Mouse (Mus musculus): ENCODE results near the gene Gm20388.
A peak's percentile ranks its signal among the peaks of the same experiment; 100 is the strongest.

Gm20388 gene

DNA sequence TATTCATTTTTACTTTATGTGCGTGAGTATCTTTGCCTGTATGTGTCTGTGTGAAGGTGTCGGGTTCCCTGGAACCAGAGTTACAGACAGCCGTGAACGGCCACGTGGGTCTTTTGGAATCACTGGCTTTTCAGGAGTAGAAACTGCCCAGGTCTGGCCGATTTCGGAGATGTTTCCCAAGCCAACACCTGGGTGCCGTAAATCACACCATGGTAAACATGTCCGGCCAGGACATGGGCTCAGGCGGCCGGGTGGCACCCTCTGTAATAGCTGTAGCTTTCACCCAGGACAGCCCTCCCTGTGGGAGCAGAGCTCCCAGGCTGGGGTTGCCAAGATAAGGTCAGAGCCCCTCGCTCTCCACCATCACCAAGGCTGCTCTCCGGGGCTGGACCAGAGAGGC is 974.2 kb downstream of the Gm20388 start:
- DNase-seq, result peak; percentile 50

DNA sequence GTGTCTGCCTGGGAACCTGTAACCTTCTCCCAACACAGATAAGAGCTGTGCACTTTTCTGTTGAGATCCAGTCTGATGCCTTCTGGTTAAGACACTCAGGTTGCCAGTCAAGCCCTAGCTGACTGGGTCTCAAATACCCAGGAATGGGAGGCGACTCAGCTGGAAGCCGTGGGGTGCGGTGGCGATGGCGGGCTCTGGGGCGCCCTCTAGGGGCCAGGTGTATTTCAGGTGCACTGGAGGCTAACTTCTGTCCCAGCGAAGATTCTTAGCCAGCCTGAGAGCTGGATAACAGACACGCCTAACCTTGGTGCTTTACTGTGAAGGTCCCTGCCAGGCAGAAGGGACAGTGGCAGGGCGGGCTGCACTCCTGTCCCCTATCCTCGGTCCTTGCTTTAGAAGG is 976.6 kb downstream of the Gm20388 start:
- no peak for DNase-seq

DNA sequence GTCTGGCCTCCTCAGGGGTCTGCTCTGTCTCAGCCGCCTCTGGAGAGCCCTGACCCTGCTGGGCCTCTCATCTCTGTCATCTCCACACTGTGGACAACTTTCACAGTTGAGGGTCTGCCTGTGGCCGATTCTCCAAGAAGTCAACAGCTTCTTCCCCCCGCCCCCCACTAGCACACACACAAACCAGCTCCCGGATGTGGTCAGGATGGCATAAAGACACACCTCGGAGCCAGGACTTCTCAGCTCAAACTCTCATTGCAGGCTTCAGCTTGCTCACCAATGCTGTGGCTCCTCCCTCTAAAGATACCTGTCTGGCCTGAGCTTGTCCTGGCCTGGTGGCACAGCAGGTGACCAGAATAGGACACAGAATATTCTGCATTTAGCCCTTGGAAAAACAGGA is 977.4 kb downstream of the Gm20388 start:
- no peak for DNase-seq

DNA sequence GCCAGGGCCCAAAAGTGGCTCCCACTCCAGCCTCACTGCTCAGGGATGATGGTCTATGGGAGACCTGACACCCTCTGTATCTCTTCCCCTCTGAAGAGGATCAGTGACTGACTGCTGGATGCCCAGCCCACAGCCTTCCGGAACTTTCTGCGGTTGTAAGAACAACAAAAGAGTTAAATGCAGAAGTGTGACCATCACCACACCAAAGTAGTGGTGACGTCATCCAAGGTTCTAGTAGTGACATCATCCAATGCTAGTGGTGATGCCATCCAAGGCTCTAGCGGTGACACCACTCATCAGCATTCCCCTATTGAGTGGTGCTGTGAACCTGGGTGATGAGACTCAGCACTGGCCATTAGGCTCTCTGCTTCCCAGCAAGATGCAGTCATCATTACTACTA is 978.5 kb downstream of the Gm20388 start:
- no peak for DNase-seq

DNA sequence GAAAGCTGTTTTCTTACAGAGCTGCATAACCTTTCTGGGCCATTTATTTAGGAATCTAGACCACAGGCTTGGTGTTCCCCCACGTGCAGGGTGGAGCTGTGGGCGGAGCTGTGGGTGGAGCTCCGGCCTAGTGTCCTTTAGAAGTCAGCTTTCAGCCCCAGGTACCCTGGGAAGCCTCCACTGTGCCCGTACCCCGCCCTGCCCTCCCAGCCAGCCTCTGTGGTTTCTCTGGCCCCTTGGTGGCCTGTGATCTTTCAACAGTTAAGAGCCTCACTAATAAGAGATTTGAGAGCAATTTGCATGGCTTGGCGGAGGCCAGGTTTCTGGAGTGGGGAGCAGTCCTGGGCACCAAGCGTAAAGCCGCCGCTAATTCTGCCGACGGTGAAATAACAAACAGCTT is 979.4 kb downstream of the Gm20388 start:
- peak; percentile 52 for DNase-seq

DNA sequence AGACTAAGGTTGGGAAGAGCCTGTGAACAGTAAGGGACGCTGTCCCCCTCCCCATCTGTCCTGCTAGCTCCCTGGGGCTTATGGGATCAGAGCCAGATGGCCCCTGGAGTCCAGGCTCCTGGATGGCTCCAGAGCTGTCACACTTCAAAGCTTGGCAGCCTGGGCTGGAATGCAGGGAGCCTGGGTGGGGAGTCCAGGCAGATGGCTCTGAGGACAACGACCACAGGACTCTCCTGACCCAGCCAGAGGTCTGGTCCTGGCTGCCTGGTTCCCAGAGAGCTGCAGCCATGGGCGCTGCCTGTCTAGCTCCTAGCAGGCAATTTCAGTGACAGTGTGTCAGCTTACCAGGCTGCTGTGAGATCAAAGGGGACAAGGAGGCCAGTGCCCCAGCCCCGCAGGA is 984.4 kb downstream of the Gm20388 start:
- DNase-seq, result peak; percentile 34

DNA sequence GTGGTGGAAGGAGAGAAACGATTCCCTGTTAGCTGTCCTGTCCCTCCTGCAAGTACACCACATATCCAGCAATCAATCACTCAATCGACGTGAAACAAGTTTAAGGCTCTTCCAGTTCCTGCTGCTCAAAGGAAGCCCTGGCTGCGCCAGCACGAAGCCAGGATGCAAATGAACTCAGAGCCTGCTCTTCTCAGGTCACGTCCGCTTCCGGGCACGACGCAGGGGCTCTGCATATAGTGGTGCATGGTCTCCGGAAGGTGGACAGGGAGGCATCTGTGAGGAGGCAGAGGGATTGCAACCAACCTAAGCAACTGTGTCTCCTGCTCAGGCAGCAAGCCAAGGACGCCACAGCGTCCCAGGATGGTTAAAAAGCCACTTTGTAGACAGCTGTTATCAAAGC is 985.0 kb downstream of the Gm20388 start:
- peak; percentile 60 for DNase-seq

DNA sequence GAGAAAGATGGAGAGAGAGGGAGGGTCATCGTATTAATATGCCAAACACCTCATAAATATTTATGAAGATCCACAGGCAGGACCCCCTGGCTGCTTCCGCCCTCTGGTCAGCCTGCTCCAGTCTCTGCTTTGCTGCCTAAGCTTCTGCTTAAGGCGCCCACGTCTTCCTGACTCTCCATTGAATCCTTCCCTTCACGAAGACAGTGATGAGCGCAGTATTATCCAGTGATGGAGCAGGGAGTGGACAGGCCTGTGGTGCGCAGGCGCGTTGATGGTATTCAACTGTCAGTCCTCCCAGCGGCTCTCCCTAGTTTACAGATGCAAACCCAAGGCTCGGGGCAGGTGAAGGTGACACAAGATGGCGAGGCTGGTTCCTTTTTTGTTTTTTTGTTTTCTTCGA is 985.6 kb downstream of the Gm20388 start:
- DNase-seq, result peak; percentile 30

DNA sequence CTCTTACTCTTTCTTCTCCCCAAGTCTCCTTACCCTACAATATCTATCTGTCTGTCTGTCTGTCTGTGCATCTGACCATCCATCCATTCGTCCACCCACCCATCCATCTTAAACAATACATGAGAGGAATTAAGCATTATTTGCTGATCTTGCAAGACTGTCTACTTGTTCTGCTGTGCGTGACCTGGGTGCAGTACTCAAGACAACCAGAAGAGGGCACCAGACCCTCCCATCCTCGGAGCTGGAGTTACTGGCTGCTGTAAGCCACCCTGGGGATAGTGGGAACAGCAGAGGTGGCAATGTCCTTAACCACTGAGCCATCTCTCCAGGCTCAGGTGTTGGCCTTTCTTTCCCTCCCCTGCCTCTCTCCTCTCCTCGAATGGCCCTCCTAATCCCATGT is 987.4 kb downstream of the Gm20388 start:
- peak; percentile 49 for DNase-seq

DNA sequence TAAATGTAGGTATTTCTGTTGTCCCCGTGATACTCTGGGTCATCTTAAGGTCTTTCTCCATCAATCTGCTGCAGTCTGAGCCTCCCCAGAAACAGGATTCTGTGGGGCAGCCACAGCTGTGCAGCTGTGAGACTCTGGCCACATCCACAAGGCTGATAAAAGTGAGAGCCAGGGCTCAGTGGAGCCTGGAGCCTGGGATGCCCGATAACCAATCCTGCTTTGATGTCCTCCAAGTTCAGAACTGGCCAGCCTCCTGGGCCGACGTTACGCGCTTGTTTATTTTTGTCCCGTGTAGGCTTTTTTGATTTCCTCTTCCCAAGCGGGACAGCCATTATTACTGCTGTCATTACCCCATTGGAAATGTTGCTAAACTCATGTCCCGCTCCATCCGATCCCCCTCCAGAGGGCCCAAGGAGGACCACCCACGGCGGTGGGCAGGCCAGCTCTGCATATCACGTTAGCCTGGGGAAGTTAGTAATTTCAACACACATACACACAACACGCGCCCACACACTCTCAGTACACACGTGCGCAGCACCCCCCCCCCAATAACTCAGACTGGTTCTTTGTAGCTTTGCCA is 988.3 kb downstream of the Gm20388 start:
- DNase-seq, result peak; percentile 44

DNA sequence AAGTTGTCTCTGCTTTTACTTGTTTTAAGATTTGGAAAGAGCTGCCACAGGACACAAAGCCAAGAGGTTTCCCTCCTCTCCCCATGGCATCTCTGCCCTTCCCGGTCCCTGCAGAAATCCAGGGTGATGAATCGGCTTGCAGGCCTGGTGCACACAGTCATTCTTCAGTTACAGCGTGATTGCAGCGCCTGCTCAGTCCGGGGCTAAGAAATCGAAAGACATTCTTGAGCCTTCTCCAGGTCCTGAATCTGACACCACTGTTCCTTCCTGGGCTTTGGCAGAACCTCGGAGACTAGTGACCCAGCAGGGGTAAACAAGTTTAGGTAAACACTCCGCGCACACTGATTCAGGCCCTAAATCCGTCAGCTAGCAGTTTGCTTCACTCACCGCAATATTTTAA is 991.7 kb downstream of the Gm20388 start:
- DNase-seq, result no peak

DNA sequence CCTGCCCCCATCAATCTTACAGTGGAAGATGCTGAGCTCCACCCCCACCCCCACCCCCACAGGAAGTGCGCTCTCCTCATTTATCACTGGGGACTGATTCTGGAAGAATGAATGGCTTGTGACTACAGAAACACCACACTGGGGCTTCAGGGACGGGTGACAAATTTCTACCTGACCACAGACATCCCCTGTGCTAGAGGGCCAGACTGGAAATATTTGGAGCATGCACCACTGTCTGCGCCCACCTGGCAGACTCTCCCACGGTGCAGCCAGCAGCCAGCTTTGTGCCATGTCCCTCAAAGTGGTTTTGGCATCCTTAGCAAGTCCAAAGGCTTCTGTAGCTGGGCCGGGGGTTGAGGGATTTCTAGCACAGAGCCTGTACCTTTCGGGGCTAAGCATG is 997.0 kb downstream of the Gm20388 start:
- DNase-seq, result no peak

DNA sequence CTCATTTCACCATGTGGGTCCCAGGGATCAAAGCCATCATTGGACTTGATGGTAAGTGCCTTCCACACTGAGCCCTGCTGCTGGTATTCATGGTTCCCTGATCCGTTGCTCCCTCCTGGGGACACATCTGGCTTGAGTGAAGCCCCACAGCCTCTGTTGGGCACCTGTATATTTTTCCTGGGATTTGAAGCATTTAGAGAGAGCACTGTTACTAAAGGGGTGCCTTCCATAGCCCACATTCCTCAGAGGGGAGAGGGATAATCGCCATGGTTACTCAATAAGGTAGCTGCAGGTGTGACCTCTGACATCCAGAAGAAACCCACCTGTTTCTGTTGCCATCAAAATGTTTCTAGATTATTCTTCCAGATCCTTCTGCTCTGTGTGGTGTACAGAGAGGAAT is 1000.3 kb downstream of the Gm20388 start:
- DNase-seq, result no peak

DNA sequence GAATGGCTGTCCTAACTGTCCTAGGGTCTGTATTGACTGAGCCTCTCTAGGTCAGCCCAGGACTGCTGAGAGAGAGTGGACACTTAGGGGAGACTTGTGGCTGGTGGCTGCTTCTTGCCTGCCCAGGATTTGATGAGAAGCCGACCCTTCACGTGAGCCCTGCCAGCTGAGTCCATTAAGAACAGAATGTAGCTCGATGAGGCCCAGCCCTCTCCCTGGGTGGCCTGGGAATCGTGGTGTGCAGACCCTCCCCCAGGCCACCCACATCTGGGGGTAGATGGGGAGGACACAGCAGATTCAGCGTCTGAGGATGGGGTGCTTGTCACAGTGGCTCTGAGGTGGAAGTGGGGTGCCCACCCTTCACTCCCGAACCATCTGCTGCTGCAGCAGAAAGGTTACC is 1001.8 kb downstream of the Gm20388 start:
- peak; percentile 39 for DNase-seq

DNA sequence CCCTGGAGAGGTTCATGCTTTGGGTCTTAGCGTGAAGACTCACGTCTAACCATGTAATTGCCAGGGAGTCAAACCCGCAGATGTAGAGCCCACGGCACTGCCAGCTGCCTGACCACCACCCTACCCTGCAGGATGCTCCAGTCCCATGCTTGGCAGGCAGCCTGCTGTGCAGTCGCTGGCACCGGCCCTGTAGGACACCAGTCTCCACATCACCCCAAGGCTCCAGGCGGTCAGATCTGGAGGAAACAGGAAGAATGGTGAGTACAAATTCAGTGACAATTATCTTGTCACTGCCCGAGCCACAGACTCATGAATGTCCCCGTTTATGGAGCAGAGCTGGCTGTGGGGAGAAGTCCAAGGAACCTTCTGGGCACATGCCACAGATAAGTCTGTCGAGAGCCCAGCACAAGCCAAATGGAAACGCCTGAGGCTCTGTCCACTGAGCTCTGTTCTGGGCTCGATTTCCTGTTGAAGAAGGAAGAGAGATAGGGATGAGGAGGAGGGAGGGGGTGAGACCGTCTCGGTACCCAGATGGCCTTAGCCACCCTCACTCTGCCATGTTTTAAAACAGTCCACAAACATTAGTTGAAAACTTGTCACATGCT is 1006.3 kb downstream of the Gm20388 start:
- no peak for DNase-seq

DNA sequence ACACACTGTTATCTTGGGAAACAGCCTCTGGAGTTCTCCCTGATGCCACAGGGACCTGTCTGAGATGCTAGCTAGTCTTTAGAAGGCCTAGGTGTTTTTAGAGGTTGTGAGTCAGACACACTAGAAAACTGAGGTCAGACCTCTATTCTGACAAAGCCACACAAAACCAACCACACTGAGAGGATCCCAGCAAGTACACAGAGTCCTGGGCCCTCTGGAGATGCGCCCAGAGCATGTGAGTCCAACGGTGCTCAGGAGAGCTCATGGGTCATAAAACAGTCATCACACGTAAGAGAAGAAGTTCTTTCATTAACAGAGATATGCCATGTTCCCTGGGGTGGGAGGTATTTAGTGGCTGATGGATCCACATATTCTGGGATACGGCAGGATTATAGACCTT is 1009.9 kb downstream of the Gm20388 start:
- no peak for DNase-seq

DNA sequence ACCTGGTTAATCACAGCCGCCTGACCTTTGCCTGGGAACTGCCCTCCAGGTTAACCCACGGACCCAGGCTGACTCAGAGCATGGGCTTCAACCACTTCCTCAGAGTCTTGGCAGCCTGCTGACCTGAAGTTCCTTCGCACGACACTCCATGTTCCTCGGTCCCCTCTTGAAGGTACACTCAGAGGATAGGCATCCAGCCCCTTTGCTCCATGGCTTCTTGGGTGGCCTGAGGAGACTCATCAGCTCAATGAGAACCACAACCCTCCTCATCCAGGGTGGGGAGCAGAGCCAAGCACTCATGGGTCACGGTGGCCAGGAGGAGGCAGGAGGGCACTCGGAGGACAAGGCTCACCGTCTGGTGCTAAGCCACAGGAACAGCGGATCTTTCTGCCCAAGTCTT is 1015.6 kb downstream of the Gm20388 start:
- no peak for DNase-seq

DNA sequence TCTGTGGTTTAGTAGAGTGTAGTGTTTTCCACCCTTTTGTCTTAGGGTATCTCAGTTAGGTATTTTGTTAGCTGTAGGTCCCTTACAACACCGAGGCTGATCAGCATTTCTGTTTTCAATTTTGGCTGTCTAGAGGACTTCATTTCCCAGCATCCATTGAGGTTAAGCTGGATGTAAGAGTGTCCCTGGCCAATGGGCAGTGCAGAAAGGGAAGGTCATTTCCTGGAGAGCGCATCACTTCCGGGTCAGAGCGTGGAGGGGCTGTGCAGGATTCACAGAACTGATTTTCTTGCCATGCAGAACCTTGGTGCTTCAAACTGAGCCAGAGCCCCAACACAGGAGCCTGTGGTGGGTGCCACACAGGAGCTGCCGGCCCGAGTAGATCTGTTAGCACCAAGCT is 1017.4 kb downstream of the Gm20388 start:
- DNase-seq, result no peak

DNA sequence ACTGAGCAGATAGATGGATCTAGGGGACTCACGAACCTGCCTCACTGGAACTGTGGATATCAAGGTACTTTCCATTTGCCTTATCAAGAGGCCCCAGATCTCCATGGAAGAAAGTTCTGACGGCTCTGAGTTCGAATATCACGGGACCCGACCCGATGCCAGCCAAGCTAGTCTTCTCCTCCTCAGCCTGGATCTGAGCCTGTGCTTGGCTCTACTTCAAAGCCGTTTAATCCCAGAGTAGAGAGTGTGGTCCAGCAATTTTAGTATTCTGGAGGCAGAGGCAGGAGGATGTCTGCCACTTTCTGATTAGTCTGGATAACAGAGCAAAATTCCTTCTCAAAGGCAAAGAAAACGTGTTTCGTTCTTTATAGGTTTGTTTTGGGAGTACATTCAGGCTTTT is 1024.0 kb downstream of the Gm20388 start:
- DNase-seq, result no peak

DNA sequence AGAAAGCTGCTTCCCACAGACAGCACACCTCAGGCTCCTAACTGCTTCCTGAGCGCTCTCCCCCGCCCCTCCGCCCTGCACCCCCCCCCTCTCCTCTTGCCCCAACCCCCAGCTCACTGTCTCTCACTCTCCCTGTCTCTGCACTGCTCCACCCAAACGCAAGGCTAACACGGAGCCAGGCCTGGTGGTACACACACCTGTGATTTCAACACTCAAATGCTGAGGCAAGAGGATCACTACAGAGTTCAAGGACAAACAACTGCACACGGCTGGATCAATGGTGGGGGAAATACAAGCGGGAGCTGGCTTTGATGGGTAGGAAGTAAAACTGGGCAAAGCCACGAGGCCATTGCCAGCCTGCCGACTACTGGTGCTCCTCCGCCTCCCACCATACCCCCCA is 1026.0 kb downstream of the Gm20388 start:
- no peak for DNase-seq

DNA sequence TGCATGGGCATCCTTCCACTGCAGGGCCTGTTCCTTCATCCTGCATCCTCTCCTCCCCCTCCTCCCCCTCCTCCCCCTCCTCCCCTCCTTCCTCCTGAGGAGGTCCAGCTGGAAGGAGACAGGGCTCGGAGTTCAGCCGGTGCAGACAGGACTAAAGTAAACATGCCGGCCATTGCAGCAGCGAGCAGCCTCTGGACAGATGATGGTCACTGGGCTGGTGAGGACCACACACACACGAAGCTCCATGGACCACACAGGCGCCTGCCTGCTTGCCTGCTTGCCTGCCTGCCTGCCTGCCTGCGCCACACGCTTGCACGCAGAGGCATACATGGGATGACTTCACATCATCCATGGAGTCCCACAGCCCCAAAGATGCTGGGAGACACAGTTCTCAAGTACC is 1026.8 kb downstream of the Gm20388 start:
- DNase-seq, result peak; percentile 61

DNA sequence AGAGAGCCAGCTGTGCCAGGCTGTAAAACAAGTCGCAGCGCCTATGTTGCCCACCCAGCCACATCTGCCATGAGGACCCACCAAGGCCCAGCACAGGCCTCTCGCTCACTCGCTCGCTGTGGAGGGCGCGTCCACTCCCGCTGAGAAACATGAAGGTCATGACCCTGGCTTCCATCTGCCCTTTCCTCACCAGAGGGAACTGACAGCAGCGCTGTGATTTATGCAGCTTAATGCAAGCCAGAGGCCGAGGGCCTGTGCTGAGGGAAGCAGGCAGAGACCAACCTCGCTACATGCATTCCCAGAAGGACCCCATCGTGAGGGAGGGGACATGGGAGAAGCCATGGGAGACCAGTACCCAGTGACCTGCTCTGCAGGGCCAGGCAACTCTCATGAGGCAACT is 1029.6 kb downstream of the Gm20388 start:
- peak; percentile 83 for DNase-seq

DNA sequence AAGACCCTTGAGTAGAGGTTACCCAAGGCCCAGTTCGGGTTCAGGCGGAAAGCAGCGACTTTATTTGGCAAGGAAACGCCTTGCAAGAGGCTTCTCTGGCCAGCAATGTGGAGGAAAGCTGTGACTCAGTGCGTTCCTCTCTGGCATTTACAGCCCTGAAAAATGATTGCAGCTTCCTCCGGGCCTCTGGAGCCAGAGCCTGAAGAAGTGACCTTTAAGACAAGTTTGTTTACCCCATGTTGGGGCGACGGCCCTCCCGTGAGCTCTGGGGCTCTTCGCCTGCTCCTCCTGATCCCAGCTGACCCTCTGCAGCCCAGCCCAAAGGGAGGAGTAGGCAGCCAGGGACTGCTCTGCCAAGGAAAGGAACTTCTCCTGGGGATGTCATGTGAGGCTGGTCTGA is 1036.6 kb downstream of the Gm20388 start:
- no peak for DNase-seq

DNA sequence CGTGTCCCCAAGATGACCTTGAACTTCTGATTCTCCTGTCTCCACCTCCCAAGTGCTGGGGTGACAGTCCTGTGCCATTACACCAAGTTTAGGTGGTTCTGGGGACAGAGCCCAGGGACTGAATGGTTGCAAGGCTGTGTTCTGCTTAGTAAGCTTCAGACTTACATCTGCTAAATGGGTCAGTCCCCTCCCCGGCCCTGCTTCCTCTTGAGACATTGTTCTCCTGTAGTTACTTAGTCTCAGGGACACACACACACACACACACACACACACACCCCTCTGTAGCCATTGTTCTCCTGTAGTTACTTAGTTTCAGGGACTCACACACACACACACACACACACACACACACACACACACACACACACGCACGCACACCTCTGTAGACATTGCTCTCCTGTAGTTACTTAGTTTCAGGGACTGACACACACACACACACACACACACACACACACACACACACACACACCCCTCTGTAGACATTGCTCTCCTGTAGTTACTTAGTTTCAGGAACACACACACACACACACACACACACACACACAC is 1037.5 kb downstream of the Gm20388 start:
- no peak for DNase-seq
